Mouse (Mus musculus): ENCODE measurements at regions not wholly inside any gene's neighbourhood (a gene's known extent, or its start where the extent isn't known, plus 50 kb on each side); places are given as distances from the start of the nearest gene placed in this dataset.

GRCm38 (mm10) chr12:107085906-107086655 is 402.4 kb upstream of the 3110018I06Rik start:
- H3K9me3 ChIP-seq (replicated peaks), result no peaks in the 10 kb centered on the region
- no peak overlapping the region for H3K4me3 ChIP-seq
- H3K4me2 ChIP-seq, result peak overlapping the region; percentile 46

GRCm38 (mm10) chr12:107092151-107092550 is 396.3 kb upstream of the 3110018I06Rik start:
- Histone ChIP-seq H3K9ac (no peak overlapping the region), H3K4me1 (peaks cover 19% of the 10 kb centered on the region), H3K36me3 (ENCODE audit: poor library complexity, severe bottlenecking) (no peaks in the 10 kb centered on the region), H3K9me3 (replicated peaks) (no peaks in the 10 kb centered on the region), H3K4me2 (no peak overlapping the region), H3K27me3 (no peaks in the 10 kb centered on the region), H3K4me3 (no peak overlapping the region), H3K27ac (no peak overlapping the region)
- WGBS, result 92% methylated on average over 3 of the region's 3 CpGs
- ATAC-seq, result no peak

More at GRCm38 (mm10) chr12:107085906-107086655, 402.4 kb upstream of the 3110018I06Rik start:
- Histone ChIP-seq H3K27me3 (no peaks in the 10 kb centered on the region), H3K27ac (peak overlapping the region; percentile 86), H3K4me1 (peaks cover 50% of the 10 kb centered on the region), H3K9ac (peak overlapping the region; percentile 26; the same call in 1 of the 2 replicates), H3K36me3 (ENCODE audit: poor library complexity, severe bottlenecking) (no peaks in the 10 kb centered on the region)
- 29% methylated on average over 16 of the region's 16 CpGs for WGBS
- ATAC-seq, result peak; percentile 65

- no peaks in the 10 kb centered on the region for H3K27me3 ChIP-seq
- no peaks in the 10 kb centered on the region for H3K9me3 ChIP-seq (replicated peaks)
- no peak overlapping the region for H3K4me2 ChIP-seq
- 85% methylated on average over 13 of the region's 13 CpGs for WGBS
- ATAC-seq, result no peak
- peaks cover 18% of the 10 kb centered on the region for H3K4me1 ChIP-seq
- H3K36me3 ChIP-seq (ENCODE audit: poor library complexity, severe bottlenecking), result no peaks in the 10 kb centered on the region
- H3K4me3 ChIP-seq, result no peak overlapping the region
- no peak overlapping the region; the same call in 1 of the 2 replicates for H3K27ac ChIP-seq
- no peak overlapping the region for H3K9ac ChIP-seq
Measured at GRCm38 (mm10) chr12:107093326-107093725, 395.1 kb upstream of the 3110018I06Rik start.

- WGBS, result 26% methylated on average over 6 of the region's 6 CpGs
- peak; percentile 24; the same call in 1 of the 2 replicates for ATAC-seq
- H3K27ac ChIP-seq, result peak overlapping the region; percentile 15; the same call in 1 of the 2 replicates
Measured at GRCm38 (mm10) chr12:107095409-107095808, 393.0 kb upstream of the 3110018I06Rik start.

GRCm38 (mm10) chr12:107104570-107104969 is 383.9 kb upstream of the 3110018I06Rik start:
- H3K9ac ChIP-seq, result no peak overlapping the region
- H3K27ac ChIP-seq, result peak overlapping the region; percentile 82
- H3K27me3 ChIP-seq, result no peaks in the 10 kb centered on the region
- no peak overlapping the region for H3K4me2 ChIP-seq
- H3K36me3 ChIP-seq (ENCODE audit: poor library complexity, severe bottlenecking), result no peaks in the 10 kb centered on the region
- WGBS, result 44% methylated on average over 8 of the region's 8 CpGs
- peaks cover 11% of the 10 kb centered on the region; the same call in 1 of the 2 replicates for H3K4me1 ChIP-seq
- H3K9me3 ChIP-seq (replicated peaks), result no peaks in the 10 kb centered on the region
- no peak overlapping the region for H3K4me3 ChIP-seq
- ATAC-seq, result peak; percentile 58; the same call in 1 of the 2 replicates

More at GRCm38 (mm10) chr12:107095409-107095808, 393.0 kb upstream of the 3110018I06Rik start:
- Histone ChIP-seq H3K9ac (no peak overlapping the region), H3K27me3 (no peaks in the 10 kb centered on the region), H3K4me2 (no peak overlapping the region), H3K4me3 (no peak overlapping the region), H3K9me3 (replicated peaks) (no peaks in the 10 kb centered on the region), H3K4me1 (peaks cover 18% of the 10 kb centered on the region), H3K36me3 (ENCODE audit: poor library complexity, severe bottlenecking) (no peaks in the 10 kb centered on the region)

- peak; percentile 58; the same call in 1 of the 2 replicates for ATAC-seq
- Histone ChIP-seq H3K4me2 (0 out of 2 replicates have a peak overlapping the region, but pooled peaks have one; percentile 5), H3K27me3 (no peaks in the 10 kb centered on the region), H3K4me3 (no peak overlapping the region), H3K36me3 (ENCODE audit: poor library complexity, severe bottlenecking) (no peaks in the 10 kb centered on the region), H3K9ac (no peak overlapping the region), H3K4me1 (peaks cover 11% of the 10 kb centered on the region; the same call in 1 of the 2 replicates), H3K27ac (peak overlapping the region; percentile 82), H3K9me3 (replicated peaks) (no peaks in the 10 kb centered on the region)
- 65% methylated on average over 11 of the region's 11 CpGs for WGBS
Measured at GRCm38 (mm10) chr12:107105017-107105416, 383.4 kb upstream of the 3110018I06Rik start.

- no peak overlapping the region for H3K4me3 ChIP-seq
- peaks cover 9% of the 10 kb centered on the region; the same call in 1 of the 2 replicates for H3K4me1 ChIP-seq
- 54% methylated on average over 18 of the region's 18 CpGs for WGBS
- H3K27ac ChIP-seq, result peak overlapping the region; percentile 75
- H3K27me3 ChIP-seq, result no peaks in the 10 kb centered on the region
- peak overlapping the region; percentile 27 for H3K4me2 ChIP-seq
- no peaks in the 10 kb centered on the region for H3K36me3 ChIP-seq (ENCODE audit: poor library complexity, severe bottlenecking)
- H3K9me3 ChIP-seq (replicated peaks), result no peaks in the 10 kb centered on the region
- H3K9ac ChIP-seq, result 0 out of 2 replicates have a peak overlapping the region, but pooled peaks have one; percentile 17
- ATAC-seq, result peak; percentile 36; the same call in 1 of the 2 replicates
Measured at GRCm38 (mm10) chr12:107111908-107112770, 376.3 kb upstream of the 3110018I06Rik start.

GRCm38 (mm10) chr12:107118364-107118763 is 370.1 kb upstream of the 3110018I06Rik start:
- Histone ChIP-seq H3K9ac (no peak overlapping the region), H3K4me2 (no peak overlapping the region), H3K36me3 (ENCODE audit: poor library complexity, severe bottlenecking) (no peaks in the 10 kb centered on the region), H3K27ac (no peak overlapping the region), H3K4me1 (no peaks in the 10 kb centered on the region), H3K9me3 (replicated peaks) (no peaks in the 10 kb centered on the region), H3K27me3 (no peaks in the 10 kb centered on the region), H3K4me3 (no peak overlapping the region)
- WGBS, result 83% methylated on average over 3 of the region's 3 CpGs
- no peak for ATAC-seq

GRCm38 (mm10) chr12:107119076-107119475 is 369.4 kb upstream of the 3110018I06Rik start:
- H3K4me1 ChIP-seq, result no peaks in the 10 kb centered on the region
- H3K9ac ChIP-seq, result no peak overlapping the region
- H3K27me3 ChIP-seq, result no peaks in the 10 kb centered on the region
- H3K4me2 ChIP-seq, result no peak overlapping the region
- no peak overlapping the region for H3K27ac ChIP-seq
- H3K4me3 ChIP-seq, result no peak overlapping the region
- no peak for ATAC-seq
- 74% methylated on average over 10 of the region's 10 CpGs for WGBS
- H3K36me3 ChIP-seq (ENCODE audit: poor library complexity, severe bottlenecking), result no peaks in the 10 kb centered on the region
- no peaks in the 10 kb centered on the region for H3K9me3 ChIP-seq (replicated peaks)

- Histone ChIP-seq H3K36me3 (ENCODE audit: poor library complexity, severe bottlenecking) (no peaks in the 10 kb centered on the region), H3K27me3 (no peaks in the 10 kb centered on the region), H3K4me3 (no peak overlapping the region), H3K4me1 (no peaks in the 10 kb centered on the region; the same call in 1 of the 2 replicates), H3K27ac (no peak overlapping the region), H3K9me3 (replicated peaks) (no peaks in the 10 kb centered on the region), H3K4me2 (no peak overlapping the region), H3K9ac (no peak overlapping the region)
- 91% methylated on average over 21 of the region's 21 CpGs for whole genome bisulfite sequencing
- no peak for ATAC-seq
Measured at GRCm38 (mm10) chr12:107120486-107121186, 367.8 kb upstream of the 3110018I06Rik start.

- no peak for ATAC-seq
- Histone ChIP-seq H3K27me3 (no peaks in the 10 kb centered on the region), H3K36me3 (ENCODE audit: poor library complexity, severe bottlenecking) (no peaks in the 10 kb centered on the region), H3K4me1 (no peaks in the 10 kb centered on the region; the same call in 1 of the 2 replicates), H3K9ac (no peak overlapping the region), H3K27ac (no peak overlapping the region), H3K4me2 (no peak overlapping the region), H3K9me3 (replicated peaks) (no peaks in the 10 kb centered on the region), H3K4me3 (no peak overlapping the region)
- 50% methylated on average over 4 of the region's 4 CpGs for WGBS
Measured at GRCm38 (mm10) chr12:107121990-107122389, 366.4 kb upstream of the 3110018I06Rik start.
